Mouse (Mus musculus): Measurements from ENCODE around the gene Atp2b2. TPM values are rescaled to one million over a fixed set of nuclear protein-coding genes. Genes with fewer than 3 reads are reported as not detected.

The Atp2b2 gene
- polyA plus RNA-seq (2014; fragmentation: Illumina TruSeq; extraction: RNeasy Lipid Tissue Mini Kit (QIAGEN cat#74804); ENCODE audit: insufficient read depth, low read depth, low replicate concordance): 0.48 TPM

GRCm38 (mm10) chr6:114042332-114042731 lies at the start of gene Atp2b2:
TSS of gene Atp2b2 (minus strand) at chr6:114042613.

DNA sequence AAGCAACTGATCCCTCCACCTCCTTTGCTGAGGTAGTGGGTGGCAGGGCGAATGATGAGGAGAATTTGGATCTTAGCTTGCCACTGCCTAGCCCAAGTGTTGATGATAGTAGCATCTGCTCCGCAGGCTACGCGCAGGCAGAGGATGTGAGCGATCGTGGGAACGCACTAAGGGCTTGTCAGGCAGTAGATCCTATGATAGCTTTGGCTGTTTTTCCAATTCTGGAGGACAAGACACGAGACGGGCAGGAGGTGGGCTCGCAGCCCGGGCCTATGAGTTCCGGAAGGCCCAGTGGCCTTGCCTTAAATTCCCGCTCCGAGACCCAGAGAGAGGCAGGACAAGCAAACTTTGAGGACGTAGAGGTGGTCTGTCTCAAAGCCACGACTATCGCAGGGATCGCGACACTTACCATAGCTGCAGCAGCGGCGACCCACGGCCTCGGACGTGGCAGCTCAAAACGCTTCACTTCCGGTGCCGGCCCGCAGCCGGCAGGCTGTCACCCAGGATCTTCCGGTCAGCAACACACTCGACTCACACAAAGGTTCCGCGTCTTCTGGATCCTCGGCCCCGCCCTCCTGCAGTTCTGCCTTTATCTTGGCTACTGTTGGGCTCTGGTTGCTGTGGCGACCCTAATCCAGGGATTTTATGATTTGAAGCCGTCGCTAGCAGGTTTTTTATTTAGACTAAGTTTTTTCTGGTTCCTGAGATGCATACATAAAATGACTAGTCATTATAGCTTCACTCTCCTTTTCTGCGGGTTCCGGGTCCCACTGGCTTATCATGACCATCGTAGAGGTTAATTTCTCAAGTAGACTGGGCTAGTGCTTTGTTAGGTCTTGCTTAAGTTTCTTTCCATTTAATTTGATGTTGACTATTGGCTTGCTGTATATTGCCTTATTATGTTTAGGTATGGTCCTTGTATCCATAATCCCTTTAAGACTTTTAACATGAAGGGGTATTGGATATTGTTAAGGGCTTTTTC lies 301.9 kb downstream of the Atp2b2 start, which contains the start of gene Sec13:
Gene Sec13 (minus strand): TSS at position 508 of the 982 bp plus-strand sequence.

GRCm38 (mm10) chr6:113719878-113720277 lies 322.5 kb downstream of the Atp2b2 start, which contains the start of gene Ghrl:
TSS of gene Ghrl (minus strand) at chr6:113719880.

GRCm38 (mm10) chr6:113696582-113697221 lies 345.7 kb downstream of the Atp2b2 start, which contains the start of gene Tatdn2:
TSS of gene Tatdn2 (plus strand) at chr6:113697050.

Other genes starting within 250 kb of the Atp2b2 start
- gene Slc6a11, start 88.6 kb upstream of the Atp2b2 start, polyA plus RNA-seq (2014; fragmentation: Illumina TruSeq; extraction: RNeasy Lipid Tissue Mini Kit (QIAGEN cat#74804); ENCODE audit: insufficient read depth, low read depth, low replicate concordance): not detected
- gene Slc6a1, start 240.0 kb upstream of the Atp2b2 start, polyA plus RNA-seq (2014; fragmentation: Illumina TruSeq; extraction: RNeasy Lipid Tissue Mini Kit (QIAGEN cat#74804); ENCODE audit: insufficient read depth, low read depth, low replicate concordance): not detected